Mouse (Mus musculus): ENCODE data around the gene Iqcf3.

Iqcf3 gene

DNA sequence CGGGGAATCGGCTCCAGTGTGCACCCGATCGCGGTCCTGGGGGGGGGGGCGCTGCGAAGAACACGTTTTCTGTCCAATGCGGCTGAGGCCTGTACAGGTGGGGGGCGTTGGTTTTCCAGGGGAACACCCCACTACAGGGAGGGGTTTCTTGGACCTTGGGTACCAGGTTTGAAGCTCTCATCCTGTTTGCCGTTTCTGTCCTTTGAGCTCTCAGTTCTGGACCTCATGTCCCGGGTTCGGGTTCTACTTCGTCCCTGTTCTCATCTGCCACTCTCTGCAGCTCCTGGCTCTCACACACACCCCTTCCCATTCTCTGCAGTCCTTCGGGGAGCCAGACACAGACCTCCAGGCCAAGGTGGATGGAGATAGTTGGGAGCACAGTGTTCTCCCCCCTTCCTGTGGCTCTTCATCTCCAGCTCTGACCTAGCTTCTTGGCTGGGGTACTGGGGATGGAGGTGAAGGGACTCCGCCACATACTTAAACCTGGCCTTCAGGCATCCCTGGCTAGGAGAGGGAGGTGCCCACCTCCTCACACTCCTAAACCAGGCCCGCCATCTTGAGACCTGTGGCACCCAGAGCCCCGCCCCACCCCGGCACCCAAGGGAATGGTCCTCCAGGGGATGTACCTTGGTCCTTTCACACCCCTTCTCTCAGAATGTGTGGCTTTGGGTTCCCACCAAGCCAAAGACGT lies 107.2 kb downstream of the Iqcf3 start:
- no peak for DNase-seq (ENCODE audit: low spot score in 2 of 2)

DNA sequence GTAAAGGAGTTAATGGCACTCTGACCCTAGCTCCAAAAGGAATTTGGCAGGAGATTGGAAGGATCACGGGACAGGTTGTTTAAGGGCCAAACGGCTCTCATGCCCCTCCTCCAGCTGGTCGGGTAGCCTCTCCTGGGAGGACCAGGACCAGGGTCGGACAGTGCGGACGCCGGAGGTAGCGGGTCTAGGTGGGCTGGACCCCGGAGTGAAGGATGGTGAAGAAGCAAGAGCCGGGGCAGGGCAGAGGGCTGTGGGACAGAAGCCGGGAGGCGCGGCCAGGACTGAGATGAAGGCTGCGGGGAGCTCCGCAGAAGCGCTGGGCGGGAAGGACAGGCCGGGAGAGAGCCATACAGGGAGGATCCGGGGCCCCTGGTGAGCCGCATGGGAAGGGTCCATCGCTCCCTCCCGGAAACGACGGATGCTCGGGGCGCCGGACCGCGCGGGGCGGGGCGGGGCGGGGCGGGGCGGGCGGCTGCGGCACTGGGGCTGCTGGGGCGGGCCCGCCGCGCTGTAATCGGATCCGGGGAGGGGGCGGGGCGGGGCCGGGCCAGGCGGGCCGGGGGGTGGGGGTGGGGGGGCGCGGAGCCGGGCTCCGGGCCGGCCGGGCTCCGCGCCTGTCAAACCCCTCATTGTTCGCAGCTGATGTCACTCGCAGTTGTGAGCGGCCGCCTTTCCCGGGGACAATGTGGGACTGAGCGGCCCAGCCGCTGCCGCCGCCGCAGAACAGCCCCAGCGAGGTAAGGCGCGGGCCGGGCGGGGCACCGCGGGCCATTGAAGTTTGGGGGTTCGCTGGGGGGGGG lies 108.0 kb downstream of the Iqcf3 start, which contains the start of gene Pcbp4:
Gene Pcbp4 (plus strand): TSS at position 21 of the 800 bp plus-strand sequence.
- no peak for DNase-seq (ENCODE audit: low spot score in 2 of 2)

Data from spleen, postnatal 36 days (tissue).